Comparison of ENCODE assay signal across 16 mouse cellular contexts in the genomic region with DNA sequence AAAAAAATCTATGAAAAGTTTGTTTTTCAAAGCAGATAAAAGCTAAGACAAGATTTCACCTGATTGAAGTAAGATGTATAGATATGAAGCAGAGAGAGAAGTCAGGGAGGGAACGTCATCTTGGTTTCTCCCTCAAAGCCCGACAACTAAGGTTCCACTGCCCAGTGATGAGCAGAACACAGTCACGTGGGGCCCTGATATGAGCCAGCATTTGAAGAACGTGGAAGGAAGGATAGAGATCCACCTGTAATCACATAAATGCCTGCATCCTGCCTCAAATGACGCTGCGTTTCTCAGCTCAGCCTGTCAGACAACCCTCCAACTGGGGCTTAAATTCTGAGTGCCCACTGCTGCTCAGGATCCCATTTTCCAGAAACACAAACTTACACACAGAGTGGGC. TPM values are rescaled to one million over a fixed set of nuclear protein-coding genes. Genes with fewer than 3 reads are reported as not detected.
DNase-seq lines count a peak whose midpoint lies in the region; ATAC-seq lines count a peak whose summit lies in the region.
"Had no signal": no experiment of that assay in that cellular context is flagged by ENCODE, and none has a peak within 500 bp of the region (broad histone marks: within the 10 kb centered on the region; RNA-seq: fewer than 3 reads in every experiment).

No protein-coding gene starts in this region.

- peak; percentile 31 for ATAC-seq in activated CD4-positive, CD25-positive, alpha-beta regulatory T cell, adult 4 months
- ATAC-seq: forebrain, embryonic 14.5 days; hindbrain, embryonic 16.5 days had no signal

- DNase-seq in 416B (ENCODE audit: low read depth), result peak; percentile 53
- peak; percentile 46 for DNase-seq in CD4-positive, CD25-positive, alpha-beta regulatory T cell, adult 2 months (ENCODE audit: low read depth, low spot score)
- peak; percentile 57 for DNase-seq in naive thymus-derived CD4-positive, alpha-beta T cell, adult 2 months (ENCODE audit: low read depth)
- DNase-seq in spleen, postnatal 10 days (ENCODE audit: low spot score in 2 of 2), result no peak
- DNase-seq in heart, adult 8-10 months (ENCODE audit: low spot score), result no peak
- DNase-seq: adrenal gland, postnatal 10 days; cerebellum, adult 11 months; cerebellum, adult 8-10 months; cerebellum, postnatal 14 days; gastrocnemius, postnatal 10 days; heart, adult 2 months; heart, postnatal 36 days; kidney, adult 18-20 months had no signal

RNA-seq across cellular contexts. Expression of a gene that starts 52.1 kb away (rescaled TPM):
- 100 to 1,000 TPM; 157 to 185 TPM for polyA plus RNA-seq in activated CD4-positive, CD25-positive, alpha-beta regulatory T cell, adult 4 months (2017; shearing (Covaris generic))
- total RNA-seq in heart, adult 8-10 months (2022), result 10 to 100 TPM in 1 of 4 experiments, 1 to 10 TPM in 3; 6.9 to 13.4 (median 8.3) TPM

Comparison
In these comparisons a context has a peak if more than half of its experiments do, and no peak if none do; other contexts are left out.
1. DNase-seq: peak in 416B (single experiment), CD4-positive, CD25-positive, alpha-beta regulatory T cell, adult 2 months (single experiment) and naive thymus-derived CD4-positive, alpha-beta T cell, adult 2 months (single experiment); none in spleen, postnatal 10 days (0 of 2) and heart, adult 8-10 months (single experiment).